Mouse (Mus musculus): ENCODE data around the gene Ttc16.

The Ttc16 gene

DNA sequence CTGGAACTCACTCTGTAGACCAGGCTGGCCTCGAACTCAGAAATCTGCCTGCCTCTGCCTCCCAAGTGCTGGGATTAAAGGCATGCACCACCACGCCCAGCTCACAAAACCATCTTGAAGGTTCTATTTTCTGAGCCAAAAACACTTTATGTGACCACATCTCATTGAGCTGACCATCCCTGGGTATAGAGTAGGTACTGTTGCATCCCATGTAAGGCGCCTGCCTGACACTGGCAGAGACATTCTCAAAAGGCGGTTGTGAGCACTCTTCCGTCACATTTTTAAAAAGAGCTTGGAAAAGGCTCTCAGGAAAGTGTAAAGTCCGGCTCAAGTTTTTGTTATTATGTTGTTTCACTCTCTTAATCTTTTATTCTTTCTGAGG is 18.8 kb downstream of the Ttc16 start:
- in situ Hi-C loops (cut with MboI; ENCODE audit: low pct_unique_long_range_greater_than_20kb in 1 of 2, low sequenced_read_pairs in 2 of 2, unreplicated experiment in 1 of 2) = loop anchor here (5.0 kb wide), 1 partner anchor 44 kb away; the partner anchor contains the start of gene Cdk9 (in 2 of the 2)

DNA sequence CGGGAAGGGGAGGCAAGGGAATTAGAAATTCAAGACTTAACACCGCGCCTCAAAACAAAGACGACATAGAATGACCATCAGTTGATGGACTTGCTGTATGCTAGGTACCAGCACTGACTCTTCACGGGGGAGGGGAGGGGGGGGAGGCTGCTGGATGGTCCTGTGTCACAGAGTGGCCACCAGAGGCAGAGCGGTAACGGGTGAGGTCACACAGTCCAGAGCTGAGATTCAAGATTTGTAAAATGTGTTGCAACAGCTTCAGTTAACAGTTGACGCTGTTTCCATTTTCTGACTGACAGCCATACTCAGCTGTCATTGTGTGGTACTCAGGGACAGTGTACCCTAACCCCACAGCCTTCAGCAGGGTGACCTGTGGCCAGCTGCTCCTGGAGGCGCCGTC is 23.3 kb downstream of the Ttc16 start:
- in situ Hi-C loops (cut with MboI; ENCODE audit: low pct_unique_long_range_greater_than_20kb in 1 of 2, low sequenced_read_pairs in 2 of 2, unreplicated experiment in 1 of 2) = no loop called here

DNA sequence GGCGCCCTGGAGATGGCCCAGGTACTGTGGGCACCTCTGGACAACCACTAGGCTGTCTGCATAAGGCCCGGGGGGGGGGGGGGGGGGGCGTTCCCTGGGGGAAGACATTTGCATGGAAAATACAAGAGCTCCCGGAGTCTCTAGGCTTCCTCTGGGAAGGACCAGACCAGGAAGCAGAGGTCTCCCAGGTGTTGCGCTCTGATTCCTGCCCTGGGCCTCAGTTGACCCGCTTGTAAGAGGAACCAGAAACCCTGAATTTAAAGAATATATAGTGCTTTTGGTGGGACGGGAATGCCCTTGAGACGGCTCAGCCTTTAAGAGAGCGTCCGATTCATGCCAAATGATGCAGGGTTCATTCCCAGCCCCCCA is 23.8 kb downstream of the Ttc16 start:
- in situ Hi-C loops (cut with MboI; ENCODE audit: low pct_unique_long_range_greater_than_20kb in 1 of 2, low sequenced_read_pairs in 2 of 2, unreplicated experiment in 1 of 2) = no loop called here

DNA sequence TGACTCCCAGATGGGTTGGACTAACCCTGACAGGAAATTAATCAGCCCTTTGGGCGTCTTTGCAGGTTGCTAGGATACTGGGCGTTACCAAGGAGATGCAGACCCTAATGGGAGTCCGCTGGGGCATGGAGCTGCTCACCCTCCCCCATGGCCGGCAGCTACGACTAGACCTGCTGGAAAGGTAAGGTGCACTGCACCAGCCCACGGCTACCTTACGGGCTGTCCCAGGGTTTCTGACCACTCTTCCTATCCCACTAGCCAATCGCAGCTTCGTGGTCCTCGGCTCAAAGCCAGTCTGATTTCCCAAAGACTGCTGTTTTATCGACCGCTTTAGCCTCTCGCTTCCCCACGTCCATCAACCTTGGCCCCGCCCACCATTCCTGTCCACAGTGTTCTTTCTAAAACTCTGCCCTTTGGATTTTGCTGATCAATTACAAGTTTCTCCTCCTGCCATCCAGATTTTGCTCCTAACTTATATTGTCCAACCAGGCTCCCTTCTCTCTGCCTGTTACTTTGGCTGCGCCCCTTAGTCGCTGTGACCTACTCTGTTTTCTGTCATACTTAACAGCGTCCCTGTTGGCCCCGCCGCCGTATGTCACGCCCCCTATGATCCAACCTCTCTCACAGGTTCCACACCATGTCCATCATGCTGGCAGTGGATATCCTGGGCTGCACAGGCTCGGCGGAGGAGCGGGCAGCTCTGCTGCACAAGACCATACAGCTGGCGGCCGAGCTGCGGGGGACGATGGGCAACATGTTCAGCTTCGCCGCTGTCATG is 24.4 kb downstream of the Ttc16 start:
- in situ Hi-C loops (cut with MboI; ENCODE audit: low pct_unique_long_range_greater_than_20kb in 1 of 2, low sequenced_read_pairs in 2 of 2, unreplicated experiment in 1 of 2) = no loop called here

DNA sequence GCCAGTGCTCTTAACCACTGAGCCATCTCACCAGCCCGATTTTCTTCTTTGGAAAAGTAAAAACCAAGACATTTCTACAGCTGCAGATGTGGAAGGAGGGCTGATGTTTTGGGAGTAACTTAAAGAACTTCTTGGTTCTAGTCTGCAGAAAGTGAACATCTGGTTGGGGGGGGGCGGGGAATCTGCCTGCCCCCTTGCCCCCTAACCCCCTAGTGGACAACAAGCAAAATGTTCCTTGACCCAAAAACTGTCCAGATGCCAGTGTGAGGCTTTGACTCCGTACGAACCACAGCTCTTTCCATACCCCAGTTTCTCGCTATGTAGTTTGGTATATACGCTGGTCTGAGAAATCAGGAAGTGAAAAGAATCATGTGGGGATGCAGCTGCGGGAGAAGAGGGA is 25.2 kb downstream of the Ttc16 start:
- in situ Hi-C loops (cut with MboI; ENCODE audit: low pct_unique_long_range_greater_than_20kb in 1 of 2, low sequenced_read_pairs in 2 of 2, unreplicated experiment in 1 of 2) = no loop called here

DNA sequence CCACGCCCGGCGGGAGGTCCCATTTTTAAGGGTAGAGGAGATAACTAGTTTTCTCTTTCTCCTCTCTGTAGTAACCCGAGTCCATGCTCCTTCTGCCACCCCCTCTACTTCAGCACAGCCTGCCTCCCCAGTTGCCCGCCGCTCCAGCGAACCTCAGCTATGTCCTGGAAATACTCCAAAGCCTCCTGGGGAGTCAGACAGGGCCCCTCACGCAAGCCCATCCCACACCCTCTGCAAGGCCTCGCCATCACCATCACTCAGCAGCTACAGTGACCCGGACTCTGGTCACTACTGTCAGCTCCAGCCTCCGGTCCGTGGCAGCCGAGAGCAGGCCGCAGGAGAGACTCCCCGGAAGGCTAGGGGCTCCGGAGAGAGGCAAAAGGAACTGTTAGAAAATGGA is 26.4 kb downstream of the Ttc16 start:
- in situ Hi-C loops (cut with MboI; ENCODE audit: low pct_unique_long_range_greater_than_20kb in 1 of 2, low sequenced_read_pairs in 2 of 2, unreplicated experiment in 1 of 2) = no loop called here

DNA sequence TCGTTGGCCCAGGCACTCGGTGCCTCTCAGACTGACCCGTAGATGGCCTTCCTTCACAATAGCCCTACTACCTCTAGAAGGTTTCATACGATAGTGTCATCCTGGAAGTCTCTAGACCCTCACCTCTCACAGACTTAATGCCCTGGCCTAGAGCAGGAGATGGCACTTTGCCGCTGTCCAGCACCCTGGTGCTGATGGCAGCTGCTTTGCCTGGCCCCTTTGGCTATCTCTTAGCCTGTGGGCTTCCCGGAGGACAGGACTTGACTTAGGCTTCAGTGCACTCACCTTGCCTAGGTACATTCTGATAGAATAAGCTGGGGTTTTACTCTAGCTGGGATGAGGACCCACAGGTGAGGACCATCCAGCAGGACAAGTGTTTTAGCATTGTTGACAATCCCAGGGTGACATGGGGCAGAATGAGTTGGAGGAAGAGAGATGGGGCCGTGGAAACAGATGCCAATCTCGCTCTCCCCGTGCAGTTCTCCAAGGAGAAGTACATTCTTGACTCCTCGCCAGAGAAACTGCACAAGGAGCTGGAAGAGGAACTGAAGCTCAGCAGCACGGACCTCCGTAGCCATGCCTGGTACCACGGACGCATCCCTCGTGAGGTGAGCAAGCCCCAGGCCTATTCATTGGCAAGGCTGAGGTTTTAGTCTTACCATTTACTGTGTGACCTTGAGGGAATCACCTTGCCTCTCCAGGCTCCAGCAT is 31.0 kb downstream of the Ttc16 start:
- in situ Hi-C loops (cut with MboI; ENCODE audit: low pct_unique_long_range_greater_than_20kb in 1 of 2, low sequenced_read_pairs in 2 of 2, unreplicated experiment in 1 of 2) = no loop called here

DNA sequence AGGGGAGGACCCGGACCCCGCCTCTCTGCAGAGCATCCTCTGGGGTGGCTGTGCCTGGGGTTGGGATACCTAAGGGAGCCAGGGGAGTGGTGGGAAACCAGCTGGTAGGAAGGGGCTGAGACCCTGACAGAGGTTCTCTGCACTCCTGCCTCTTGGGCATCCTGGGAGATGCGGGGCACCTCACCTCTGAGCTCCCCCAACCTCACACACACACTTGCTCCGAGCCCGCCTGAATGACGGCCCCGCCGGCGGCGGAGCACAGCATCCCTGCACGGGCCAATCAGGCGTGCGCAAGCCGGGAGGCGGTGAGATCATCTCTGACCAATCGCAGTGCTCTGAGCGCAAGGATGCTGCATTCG is 33.3 kb downstream of the Ttc16 start:
- in situ Hi-C loops (cut with MboI; ENCODE audit: low pct_unique_long_range_greater_than_20kb in 1 of 2, low sequenced_read_pairs in 2 of 2, unreplicated experiment in 1 of 2) = no loop called here

DNA sequence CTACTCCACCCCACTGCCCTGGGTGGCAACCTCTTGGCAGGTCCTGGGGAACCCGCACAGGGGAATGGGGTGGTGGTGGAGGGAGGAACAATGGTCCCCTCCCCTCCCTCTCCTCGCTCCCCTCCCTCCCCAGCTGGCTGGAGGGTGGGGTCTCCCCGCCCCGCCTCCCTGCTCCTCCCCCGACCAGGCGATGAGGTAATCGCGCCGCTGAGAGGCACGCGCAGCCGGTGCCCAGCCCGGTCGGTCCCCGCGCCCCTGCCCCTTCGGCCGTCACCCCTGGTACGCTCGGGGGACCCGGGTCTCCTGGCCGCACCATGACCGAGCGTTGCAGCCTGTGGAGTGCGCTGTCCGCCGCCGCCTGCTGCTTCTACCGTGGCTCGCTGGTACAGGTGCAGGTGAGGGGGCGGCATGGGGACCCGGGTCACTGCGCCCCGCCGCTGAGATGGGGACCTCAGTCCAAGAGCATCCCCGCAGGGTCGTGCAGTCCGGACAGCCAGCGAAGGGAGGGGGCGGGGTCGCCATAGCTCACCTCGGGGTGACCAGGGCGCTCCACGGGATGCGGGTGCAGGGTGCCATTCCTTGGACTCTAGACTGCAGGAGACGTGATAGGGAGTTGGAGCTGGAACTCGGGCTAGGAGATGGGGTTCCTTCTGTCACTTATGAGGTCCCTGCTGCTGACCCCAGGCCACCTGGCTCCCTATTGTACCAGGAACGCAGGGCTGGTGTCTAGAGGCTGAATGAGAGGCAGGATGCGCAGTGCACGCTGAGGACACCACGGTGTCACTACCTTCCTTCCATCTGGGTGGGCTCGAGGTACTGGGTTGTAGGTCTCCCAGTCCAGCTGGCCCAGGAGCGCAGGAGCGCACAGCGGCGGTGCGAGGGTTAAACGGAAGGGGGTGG is 33.9 kb downstream of the Ttc16 start:
- in situ Hi-C loops (cut with MboI; ENCODE audit: low pct_unique_long_range_greater_than_20kb in 1 of 2, low sequenced_read_pairs in 2 of 2, unreplicated experiment in 1 of 2) = no loop called here

DNA sequence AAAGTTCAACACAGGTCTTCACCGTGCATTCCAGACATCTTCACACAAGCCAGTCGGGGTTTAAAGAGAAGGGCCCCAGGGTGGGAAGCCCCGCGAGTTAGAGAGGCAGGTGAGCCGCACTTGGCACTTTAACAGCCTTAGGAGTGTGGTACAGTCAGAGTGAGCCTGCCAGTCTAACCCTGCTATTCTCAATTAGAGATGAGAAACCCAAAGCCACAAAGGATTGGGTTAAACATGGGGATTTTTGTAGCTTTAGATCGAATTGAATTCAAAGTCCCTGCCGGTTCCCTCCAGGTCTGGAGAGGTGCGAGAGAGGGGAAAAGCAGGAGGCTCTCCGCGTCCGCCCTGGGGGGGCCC is 34.5 kb downstream of the Ttc16 start, which contains the start of gene 6330409D20Rik:
6330409D20Rik (minus strand) TSS at position 101 of the 357 bp plus-strand sequence.
- in situ Hi-C loops (cut with MboI; ENCODE audit: low pct_unique_long_range_greater_than_20kb in 1 of 2, low sequenced_read_pairs in 2 of 2, unreplicated experiment in 1 of 2) = no loop called here

DNA sequence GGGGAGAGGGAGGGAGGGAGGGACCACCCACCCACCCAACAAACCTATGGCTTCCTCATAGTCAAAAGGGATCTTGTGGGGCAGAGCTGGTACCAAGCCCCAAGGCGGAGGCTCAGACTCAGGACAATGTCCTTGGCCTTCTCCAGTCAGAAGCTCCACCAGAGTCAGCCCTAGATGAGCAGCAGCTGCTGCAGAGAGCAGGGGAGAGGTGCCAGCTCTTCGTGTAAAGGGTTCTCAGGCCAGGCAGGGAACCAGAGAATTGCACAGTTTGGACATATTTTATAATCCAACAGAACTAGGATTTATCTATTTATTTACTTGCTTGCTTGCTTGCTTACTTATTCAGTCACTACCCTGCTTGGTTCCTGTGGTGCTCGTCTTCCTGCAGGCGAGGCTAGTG is 36.1 kb downstream of the Ttc16 start:
- in situ Hi-C loops (cut with MboI; ENCODE audit: low pct_unique_long_range_greater_than_20kb in 1 of 2, low sequenced_read_pairs in 2 of 2, unreplicated experiment in 1 of 2) = no loop called here

DNA sequence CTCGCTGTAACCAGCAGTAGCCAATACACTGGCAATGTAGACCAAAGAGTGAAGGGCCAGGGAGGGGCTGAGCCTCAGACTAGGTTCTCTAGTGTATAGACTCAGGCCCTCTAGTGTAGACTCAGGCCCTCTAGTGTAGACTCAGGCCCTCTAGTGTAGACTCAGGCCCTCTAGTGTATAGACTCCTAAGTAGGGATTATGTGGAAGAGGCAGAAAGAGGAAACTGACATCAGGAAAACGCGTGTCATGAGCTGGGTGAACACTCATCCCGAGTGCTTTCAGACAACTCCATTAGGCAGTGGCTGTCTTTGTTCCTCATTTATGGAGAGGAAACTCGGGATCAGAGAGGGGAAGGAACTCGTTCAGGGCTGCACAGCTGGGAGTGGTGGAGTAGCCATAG is 38.4 kb downstream of the Ttc16 start:
- in situ Hi-C loops (cut with MboI; ENCODE audit: low pct_unique_long_range_greater_than_20kb in 1 of 2, low sequenced_read_pairs in 2 of 2, unreplicated experiment in 1 of 2) = no loop called here

DNA sequence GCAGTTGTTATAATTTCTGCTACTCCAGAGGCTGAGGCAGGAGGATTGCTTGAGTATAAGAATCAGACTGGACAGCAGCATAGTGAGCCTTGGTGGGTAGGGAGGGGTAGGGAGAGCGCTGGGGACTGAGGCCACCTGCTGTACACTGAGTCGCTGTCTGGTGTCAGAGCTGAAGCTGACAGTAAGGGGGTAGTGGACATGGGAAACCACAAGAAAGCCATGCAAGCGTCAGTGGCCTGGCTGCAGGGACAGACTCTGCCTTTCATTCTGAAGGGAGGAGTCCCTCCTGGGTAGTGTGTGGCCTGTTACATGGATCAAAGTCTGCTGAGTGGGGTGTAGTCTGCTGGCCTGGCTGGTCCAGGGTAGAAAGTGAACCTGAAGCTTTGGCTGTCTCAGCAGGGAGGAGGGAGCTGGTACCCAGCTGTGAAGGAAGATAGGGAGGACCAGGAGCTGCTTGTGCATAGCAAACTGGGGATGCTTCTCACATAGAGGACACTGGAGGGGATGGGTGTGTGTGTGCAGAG is 39.1 kb downstream of the Ttc16 start:
- in situ Hi-C loops (cut with MboI; ENCODE audit: low pct_unique_long_range_greater_than_20kb in 1 of 2, low sequenced_read_pairs in 2 of 2, unreplicated experiment in 1 of 2) = no loop called here

DNA sequence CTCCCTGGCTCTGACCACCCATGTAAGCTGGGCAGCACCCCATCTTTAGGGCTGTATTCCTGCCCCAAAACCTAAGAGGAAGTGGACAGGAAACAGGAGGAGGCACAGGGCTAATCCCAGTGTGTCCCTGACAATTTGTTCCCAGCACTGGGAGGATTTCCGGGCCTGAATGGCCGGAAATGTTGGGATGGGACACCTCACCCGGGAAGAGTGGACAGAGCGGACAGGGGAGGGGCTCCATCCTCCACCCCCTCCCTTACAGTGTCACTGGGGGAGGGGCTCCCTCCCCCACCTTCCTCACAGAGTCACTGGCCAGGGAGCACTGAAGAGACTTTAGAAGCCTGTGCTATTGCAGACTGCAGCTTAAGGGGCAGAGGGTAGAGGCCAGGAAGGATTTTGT is 40.5 kb downstream of the Ttc16 start:
- in situ Hi-C loops (cut with MboI; ENCODE audit: low pct_unique_long_range_greater_than_20kb in 1 of 2, low sequenced_read_pairs in 2 of 2, unreplicated experiment in 1 of 2) = no loop called here

DNA sequence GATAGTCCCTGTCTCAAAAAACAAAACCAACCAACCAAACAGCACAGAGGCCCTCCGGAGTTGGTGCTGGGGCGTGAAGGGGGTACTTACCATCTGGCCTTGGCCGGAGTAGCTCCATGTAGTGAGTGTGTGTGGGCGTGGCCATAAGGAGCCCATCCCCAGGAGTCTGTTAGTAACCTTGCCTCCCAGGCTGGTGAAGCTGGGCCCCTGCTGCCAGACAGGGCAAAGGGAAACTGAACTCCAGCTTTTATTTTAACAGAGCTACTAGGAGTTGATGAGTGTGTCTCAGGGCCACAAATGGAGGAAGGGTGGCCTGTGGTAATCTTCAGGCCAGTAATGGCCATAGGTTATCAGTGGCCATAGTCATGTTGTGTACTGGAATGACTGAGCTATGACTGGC is 41.0 kb downstream of the Ttc16 start:
- in situ Hi-C loops (cut with MboI; ENCODE audit: low pct_unique_long_range_greater_than_20kb in 1 of 2, low sequenced_read_pairs in 2 of 2, unreplicated experiment in 1 of 2) = no loop called here

DNA sequence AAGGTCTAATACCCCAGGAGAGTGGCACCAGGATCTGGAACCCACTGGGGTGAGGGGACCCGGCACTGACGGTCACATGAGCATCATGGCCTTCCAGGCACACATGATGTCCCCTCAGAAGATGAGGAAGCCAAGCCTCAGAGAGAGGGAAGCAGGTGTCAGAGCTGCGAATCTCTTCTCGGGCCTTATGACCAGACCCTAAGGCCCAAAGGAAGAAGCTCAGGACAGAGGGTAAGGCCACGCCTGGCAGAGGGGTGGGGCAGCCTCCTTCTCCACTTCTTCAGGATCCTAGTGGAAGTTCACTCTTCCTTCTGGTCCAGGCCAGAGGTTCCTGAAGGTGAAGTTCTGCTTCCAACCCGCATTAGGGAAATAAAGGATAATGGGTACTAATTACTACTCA is 42.7 kb downstream of the Ttc16 start:
- in situ Hi-C loops (cut with MboI; ENCODE audit: low pct_unique_long_range_greater_than_20kb in 1 of 2, low sequenced_read_pairs in 2 of 2, unreplicated experiment in 1 of 2) = no loop called here

DNA sequence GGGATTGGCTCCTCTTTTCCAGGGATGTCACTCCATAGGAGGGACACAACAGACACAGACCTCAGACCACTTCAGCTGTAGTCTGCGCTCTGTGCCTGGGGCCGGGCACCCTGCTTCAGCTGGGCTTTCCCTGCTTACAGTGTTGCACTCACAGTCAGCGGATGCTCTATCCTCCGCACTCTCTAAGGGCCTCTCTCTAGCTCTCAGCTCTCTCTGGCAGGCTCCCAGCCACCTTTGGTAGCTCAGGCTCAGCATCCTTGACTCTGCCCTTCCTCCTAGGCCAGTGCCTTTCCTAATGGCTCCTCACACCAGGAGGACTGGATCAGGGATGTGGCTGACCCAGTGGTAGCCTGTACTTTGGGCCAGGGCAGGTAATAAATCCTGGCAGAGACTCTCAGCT is 43.5 kb downstream of the Ttc16 start:
- in situ Hi-C loops (cut with MboI; ENCODE audit: low pct_unique_long_range_greater_than_20kb in 1 of 2, low sequenced_read_pairs in 2 of 2, unreplicated experiment in 1 of 2) = no loop called here

DNA sequence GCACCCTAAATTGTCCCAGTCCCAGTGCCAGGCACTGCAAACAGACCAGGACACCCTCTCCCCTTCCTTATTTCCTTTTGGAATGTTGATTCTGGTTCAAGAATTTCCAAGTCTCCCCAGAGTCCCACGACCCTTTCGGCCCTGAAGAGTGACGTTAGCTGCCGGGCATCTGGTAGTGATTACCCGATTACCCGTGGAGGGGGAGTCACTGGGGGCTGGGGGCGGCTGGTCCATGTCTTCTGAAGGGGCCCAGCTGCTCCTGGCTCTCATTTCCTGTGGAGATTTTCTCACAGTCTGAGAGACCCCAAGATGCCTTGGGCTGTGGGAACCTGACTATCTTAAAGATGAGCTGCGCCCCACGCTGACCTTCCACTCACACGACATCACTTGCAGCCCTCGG is 44.6 kb downstream of the Ttc16 start:
- in situ Hi-C loops (cut with MboI; ENCODE audit: low pct_unique_long_range_greater_than_20kb in 1 of 2, low sequenced_read_pairs in 2 of 2, unreplicated experiment in 1 of 2) = no loop called here

DNA sequence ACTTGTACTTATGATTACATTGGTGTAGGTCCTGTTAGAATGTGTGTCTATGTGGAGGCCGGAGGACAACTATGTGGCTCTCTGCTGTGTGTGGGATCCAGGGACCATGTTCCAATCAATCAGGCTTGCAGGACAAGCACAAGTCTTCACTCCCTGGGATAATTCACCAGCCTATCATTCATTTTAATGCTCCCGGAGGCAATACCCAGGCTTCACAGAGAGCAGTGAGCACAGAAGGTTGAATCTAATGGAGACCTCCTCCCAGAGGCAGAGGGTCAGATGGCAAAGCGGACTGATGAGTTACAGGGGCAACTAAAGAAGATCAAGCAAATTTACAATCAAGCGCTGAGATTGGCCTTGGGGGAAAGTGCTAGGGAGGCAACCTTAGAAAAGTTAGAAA is 45.9 kb downstream of the Ttc16 start:
- in situ Hi-C loops (cut with MboI; ENCODE audit: low pct_unique_long_range_greater_than_20kb in 1 of 2, low sequenced_read_pairs in 2 of 2, unreplicated experiment in 1 of 2) = no loop called here
